Mouse (Mus musculus) testis, adult 2 months (tissue): ENCODE measurements around the gene Cnga3.

Experiments
- CTCF ChIP-seq: fragments of 200-500 bp; IDR thresholded peaks from 2 replicates; pipeline ENCODE4 v1.5.1; 2012; ENCODE audit warnings: low read depth, mild to moderate bottlenecking, inconsistent platforms, low read length, moderate library complexity; ENCODE audit not compliant: control insufficient read depth, insufficient read depth, insufficient replicate concordance
- POLR2A ChIP-seq: fragments of 200-500 bp; IDR thresholded peaks from 2 replicates; pipeline ENCODE4 v1.6.1; 2012; ENCODE audit warnings: low read depth, mild to moderate bottlenecking, inconsistent platforms, low read length, moderate library complexity; ENCODE audit not compliant: control insufficient read depth

DNA sequence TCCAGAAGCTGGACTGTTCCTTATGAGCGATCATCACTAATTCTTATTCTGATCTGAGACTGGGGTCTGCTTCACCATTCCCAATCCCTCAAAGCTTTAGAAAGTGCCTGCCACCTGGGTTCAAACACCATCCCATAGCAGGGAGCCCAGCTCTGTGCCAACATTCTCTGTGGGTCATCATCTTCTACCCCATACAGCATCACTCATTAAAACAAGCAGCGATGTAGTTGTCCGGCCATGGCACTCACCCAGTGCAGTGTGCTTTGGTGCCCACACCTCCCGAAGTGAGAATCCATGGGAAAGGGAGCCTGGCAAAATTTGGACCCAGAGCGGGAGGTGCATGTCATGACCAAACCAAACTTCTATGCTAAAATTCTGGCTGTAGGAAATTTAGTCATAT lies 5.4 kb downstream of the Cnga3 start:
- TF ChIP-seq CTCF (no peak), POLR2A (no peak)
